Mouse (Mus musculus) cerebellum, adult 18-20 months (tissue): ENCODE measurements around the gene Ms4a6c.
"Not testable (repeated sequence)": the region's sequence is repeated elsewhere in the genome, so short reads cannot be mapped to it uniquely, and the experiment has no call there.

ENCODE experiments used
- DNase-seq, 2 experiments: peaks; one replicate each; pipeline ENCODE4 v3.0.0; 2021

Gene Ms4a6c

DNA sequence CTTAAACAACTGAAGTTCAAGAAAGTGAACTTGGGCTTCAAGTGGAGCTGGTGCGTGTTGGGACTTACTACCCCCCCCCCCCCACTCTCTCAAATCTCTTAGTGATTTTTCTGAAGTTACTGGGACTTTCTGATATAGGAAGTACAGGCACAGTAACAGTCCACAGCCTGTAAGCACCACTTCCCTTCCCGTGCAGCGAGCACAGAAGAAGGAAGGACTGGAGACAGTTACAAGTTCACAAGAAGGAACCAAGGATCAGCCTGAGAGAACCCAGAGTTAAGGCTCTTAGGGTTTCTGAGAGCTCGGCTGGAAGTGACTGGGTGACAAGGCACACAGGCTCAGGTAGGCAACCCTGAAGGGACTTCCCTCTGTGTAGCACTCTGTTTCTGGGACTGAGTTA lies at the start of gene Ms4a6c:
TSS of gene Ms4a6c (plus strand) at position 152 of the 400 bp plus-strand sequence.
- not testable (repeated sequence) for DNase-seq

DNA sequence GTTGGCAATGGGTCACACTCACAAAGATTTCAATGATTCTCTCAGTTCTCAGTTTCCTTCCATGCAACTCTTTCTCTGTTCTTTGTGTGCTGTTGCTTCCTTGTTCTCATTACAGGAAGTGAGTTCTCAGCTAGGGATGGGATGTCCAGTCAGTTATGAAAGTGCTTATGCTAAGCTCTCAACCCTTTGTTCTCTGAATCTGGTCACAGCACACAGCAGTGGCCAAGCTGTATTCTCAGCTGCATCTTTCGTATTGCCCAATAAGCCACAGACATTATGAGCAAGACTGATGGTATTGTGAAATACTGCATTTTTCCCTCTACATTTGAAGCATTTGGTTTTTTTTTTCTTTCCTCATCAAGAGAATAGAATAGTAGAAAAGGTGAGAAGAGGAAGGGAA lies 38.0 kb upstream of the Ms4a6c start:
- DNase-seq, result not testable (repeated sequence)

DNA sequence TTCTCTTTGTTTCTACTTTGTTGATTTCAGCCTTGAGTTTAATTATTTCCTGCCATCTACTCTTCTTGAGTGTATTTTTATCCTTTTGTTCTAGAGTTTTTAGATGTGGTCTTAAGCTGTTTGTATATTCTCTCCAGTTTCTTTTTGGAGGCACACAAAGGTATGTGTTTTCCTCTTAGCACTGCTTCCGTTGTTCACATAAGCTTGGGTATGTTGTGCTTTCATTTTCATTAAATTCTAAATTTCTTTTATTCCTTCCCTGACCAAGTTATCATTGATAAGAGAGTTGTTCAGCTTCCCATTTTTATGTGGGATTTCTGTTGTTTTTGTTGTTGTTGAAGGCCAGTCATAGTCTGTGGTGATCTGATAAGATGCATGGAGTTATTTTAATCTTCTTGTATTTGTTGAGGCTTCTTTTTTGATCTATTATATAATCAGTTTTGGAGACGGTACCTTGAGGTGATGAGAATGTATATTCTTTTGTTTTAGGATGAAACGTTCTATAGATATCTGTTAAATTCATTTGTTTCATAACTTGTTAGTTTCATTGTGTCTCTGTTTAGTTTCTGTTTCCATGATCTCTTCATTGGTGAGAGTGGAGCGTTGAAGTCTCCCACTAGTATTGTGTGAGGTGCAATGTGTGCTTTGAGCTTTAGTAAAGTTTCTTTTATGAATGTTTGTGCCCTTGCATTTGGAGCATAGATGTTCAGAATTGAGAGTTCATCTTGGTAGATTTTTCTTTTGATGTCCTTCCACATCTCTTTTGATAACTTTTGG lies 33.9 kb upstream of the Ms4a6c start:
- DNase-seq, result no peak

DNA sequence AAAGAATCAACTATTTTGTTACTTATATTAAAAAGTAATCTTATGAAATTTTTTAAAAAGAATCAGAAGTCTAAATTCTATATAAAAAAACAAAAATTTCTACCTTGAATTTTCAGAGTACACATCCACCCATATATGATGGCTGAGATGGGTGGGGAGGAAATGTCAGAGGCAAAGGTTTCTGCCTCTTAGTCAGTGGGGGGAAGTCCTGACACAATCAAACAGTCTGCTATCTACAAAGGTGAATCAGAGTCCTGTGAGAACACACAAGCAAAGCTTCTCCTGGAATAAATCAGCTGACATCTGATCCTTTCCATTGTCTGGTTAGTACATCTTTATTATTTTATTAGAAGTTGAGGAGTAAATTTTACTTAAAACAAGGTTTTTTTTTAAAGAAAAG lies 25.8 kb upstream of the Ms4a6c start, which contains the start of gene Ms4a4b:
TSS of gene Ms4a4b (plus strand) at position 216 of the 400 bp plus-strand sequence.
- no peak for DNase-seq

DNA sequence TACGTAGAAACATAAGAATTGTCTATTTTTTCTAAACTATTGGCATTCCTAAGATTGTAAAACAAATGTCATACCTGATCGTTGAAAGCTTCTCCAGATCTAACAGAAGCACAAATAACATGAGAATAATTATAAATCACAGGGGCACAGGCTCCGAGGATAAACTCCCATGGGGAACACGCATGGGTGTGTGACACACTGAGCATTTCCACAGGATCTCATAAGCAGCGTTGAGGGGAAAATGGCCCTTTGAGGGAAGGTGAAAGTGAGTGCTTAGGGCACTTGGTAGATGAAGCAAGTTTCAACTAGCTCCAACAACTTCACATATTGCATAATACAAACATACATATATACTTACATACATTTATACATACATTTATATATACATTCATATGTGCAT lies 25.2 kb upstream of the Ms4a6c start:
- no peak for DNase-seq

DNA sequence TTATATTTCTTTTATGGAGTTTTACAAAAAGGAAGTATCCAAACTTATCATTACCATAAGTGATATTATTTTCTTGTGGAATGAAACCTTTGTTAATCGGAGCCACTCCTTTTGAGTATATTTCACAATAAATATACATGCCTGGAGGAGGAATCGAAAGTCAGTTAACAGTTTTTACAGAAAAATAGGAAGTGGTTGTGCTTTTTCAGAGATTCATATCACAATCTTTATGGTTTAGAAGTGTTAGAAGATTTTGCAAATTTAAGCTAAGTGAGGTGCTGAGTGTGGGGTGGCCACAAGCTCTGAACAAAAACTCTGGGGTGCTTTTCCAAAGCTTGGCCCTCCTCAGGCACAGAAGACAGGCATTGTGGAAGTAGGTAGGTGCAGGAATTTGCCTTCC lies 21.9 kb upstream of the Ms4a6c start:
- DNase-seq, result no peak

DNA sequence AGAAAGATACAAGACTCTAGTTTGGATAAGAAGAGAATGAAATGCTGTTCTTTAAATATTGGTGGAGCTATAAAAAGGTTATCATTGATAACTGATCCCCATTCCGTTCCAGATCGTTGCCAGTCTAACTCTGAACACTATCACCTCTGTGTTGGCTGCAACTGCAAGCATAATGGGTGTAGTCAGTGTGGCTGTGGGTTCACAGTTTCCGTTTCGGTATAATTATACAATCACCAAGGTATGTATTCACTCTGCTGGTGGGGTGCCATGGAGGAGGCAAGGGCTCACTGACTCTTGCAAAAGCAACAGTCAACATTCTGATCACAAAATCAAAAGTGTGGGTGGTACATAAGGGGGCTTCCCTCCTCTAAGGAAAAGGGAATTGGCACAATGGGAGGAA lies 10.1 kb upstream of the Ms4a6c start:
- DNase-seq, result not testable (repeated sequence)

DNA sequence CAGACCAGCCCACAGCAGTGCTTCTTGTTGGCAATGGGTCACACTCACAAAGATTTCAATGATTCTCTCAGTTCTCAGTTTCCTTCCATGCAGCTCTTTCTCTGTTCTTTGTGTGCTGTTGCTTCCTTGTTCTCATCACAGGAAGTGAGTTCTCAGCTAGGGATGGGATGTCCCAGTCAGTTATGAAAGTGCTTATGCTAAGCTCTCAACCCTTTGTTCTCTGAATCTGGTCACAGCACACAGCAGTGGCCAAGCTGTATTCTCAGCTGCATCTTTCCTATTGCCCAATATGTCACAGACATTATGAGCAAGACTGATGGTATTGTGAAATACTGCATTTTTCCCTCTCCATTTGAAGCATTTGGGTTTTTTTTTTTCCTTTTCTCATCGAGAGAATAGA lies 4.4 kb upstream of the Ms4a6c start:
- DNase-seq, result not testable (repeated sequence)

DNA sequence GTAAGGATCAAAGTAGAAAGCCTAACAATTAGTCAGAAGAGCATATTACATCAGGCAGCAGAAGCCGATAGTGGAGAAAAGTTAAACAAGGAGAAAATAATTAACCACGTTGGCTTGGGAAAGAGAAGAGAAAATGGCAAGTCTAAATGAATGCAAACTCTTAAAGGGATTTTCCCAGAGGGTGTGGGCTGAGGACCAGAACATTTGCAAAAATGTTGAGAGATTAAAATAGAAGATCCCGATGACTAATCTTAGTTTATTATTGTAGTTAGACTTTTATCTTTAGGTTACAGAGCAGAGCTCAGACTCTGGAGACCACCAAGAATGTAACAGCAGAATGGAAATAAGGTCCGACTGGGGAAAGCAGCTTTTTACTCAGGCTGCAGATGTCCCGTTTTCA lies 2.7 kb upstream of the Ms4a6c start:
- DNase-seq, result no peak

DNA sequence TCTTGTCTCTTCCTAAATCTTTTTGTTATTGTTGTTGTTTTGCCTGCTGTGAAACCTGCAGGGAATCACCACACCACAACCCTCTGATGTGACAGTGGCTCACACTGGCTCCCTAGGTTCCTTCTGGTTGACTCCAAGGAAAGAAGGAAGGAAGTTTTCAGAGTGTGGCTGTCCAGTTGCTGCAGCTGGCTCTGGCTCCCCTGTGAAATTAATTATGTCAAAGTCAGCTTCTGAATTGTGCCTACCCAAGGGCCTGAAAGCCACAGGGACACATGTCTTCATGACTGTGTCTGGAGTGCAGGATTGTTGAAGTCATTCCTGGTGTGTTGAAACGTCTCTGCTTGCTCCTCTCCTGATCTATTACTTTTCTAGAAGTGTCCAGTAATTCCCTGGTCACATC lies 805 bp upstream of the Ms4a6c start:
- not testable (repeated sequence) for DNase-seq

DNA sequence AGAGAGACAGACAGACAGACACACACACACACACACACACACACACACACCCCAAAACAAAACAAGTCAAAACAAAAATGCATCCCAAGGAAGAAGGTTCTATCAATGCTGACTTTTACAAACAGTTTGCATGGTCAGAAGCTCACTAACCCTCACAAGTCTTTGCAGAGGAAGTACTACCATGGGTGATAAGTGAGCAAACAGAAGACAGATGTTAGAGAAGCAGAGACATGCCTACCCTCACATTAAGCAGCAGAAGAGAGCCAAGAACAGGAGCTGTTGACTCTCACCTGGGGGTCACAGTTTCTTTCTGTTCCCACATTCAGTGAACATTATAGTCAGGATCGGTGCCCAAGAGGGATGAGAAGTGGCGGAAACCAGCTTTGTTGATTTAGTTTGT lies 10.5 kb downstream of the Ms4a6c start:
- no peak for DNase-seq

DNA sequence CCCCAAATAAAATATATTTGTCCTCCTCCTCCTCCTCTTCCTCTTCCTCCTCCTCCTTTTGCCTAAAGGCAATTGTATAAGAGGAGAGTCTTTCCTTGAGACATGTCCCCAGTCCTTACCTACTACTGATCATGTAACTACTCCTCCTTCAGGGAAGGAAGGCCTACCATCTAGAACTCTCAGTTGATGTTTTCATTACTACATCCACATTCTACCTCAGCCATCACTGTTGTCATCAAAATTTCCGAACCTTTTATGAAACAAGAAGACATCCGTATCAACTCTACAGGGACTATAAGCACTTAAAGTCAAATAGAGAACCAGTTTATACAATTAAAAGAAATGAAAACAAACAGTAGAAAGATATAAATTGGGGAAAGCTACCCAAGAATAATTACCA lies 13.5 kb downstream of the Ms4a6c start:
- no peak for DNase-seq

DNA sequence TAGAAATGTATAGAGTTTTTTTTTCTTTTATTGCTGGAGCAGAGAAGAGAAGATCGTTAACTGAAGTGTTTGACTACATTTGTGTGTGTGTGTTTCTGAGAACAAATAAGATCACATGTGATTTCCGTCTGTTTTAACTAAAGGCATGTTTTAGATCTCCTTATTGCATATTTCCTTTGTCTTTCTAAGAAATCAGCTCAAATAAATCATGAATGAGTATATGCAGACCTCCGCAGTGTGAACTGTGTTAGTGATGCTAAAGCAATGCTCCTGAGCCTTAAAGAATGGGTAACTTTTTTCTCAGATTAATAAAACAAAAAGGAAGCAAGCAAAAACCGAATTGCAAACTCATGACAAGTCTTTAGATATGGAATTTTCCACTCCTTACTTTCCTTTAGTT lies 14.8 kb downstream of the Ms4a6c start:
- no peak for DNase-seq

DNA sequence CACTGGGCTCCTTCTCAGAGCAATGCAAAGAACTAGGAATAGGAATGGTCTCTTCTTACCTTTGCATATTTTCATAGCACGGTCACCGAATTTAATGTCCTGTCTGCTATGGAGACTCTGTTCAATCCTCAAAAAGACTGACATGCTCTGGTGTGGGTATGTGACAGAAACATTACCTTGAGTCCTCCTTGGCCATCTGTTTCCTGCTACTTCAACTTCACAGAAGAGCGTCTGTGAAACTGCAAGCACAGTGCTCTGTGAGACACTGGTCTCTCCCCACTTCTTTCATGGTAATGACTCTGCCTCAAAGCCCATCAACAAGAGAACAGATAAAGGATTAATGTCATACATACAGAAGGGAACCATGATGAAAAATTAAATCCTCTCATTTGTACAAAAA lies 15.2 kb downstream of the Ms4a6c start:
- no peak for DNase-seq

DNA sequence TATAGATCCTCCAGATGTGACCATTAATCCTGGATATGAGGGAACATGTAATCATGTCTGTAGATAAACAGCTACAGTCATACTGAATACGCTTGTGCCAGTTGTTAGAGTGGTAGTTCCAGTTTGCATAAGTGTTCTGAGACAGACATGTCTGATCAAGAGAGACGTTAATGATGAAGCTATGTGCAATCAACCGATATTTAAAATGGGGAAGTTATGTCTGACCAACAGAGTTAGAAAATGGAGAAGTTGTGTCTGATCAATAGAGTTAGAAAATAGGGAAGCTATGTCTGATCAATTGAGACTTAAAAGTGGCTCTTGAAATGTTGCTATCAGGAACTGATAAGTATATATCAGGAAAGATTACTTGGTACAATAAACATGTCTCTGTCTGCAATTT lies 16.1 kb downstream of the Ms4a6c start:
- no peak for DNase-seq

DNA sequence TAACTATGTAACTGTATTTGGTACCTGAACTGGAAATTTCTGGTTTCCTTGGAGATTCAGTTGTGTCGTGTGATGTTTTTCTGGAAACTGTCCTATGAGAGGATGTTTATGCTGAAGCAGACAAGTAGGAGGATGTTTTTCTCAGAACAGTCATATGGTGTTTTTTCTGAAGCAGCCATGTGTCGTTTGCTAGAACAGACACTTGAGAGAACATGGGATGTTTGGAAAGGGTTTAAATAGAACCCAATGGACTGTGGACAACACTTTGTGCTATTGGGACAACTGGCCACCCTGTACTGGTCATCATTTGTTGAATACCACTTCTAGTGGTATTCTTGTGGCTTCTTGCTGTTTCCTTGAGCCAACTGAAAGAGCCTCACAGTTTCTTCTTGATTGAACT lies 16.6 kb downstream of the Ms4a6c start, which contains the start of gene Gm8369:
TSS of gene Gm8369 (plus strand) at position 193 of the 400 bp plus-strand sequence.
- no peak for DNase-seq

DNA sequence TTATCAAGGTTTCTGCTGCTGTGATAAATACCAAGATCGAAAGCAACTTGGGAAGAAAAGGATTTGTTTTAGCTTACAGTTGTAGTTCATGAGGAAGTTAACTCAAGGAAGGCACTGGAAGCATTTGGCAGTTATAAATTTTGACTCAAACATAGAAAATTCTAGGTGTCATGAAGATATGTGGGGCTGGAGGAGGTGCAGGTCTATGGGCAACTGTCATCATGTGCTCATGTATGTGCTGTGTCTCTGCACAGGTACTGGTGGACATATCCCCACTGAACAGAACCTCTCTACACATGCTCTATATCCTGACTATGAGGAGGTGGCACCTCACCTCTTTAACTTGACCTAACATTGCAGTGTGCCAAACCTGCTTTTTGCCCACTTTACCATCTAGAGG lies 17.4 kb downstream of the Ms4a6c start:
- no peak for DNase-seq

DNA sequence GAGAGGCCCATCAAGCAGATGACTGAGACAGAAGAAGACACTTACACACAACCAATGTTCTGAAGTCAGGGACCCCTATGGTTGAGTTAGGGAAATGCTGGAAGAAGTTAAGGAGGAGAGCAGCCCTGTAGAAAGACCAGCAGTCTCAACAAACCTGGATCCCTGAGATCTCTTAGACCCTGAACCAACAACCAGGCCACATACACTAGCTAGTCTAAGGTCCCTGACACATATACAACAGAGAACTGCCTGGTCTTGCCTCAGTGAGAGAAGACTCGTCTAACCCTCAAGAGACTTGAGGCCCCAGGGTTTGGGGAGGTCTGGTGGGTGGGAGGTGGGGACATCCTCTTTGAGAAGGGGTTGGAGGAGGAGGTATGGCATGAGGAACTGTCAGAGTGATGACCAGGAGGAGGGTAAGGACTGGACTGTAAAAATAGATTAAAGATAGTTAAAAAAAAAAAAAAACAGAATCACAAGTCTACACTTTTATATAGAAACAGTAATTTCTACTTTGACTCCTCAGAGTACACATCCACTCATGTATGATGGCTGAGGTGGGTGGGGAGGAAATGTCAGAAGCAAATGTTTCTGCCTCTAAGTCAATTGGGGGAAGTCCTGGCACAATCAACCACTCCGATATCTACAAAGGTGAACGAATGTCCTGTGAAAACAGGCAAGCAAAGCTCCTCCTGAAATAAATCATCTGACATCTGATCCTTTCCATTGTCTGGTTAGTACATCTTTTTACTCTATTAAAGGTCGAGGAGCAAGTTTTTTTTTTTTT lies 22.4 kb downstream of the Ms4a6c start:
- no peak for DNase-seq

DNA sequence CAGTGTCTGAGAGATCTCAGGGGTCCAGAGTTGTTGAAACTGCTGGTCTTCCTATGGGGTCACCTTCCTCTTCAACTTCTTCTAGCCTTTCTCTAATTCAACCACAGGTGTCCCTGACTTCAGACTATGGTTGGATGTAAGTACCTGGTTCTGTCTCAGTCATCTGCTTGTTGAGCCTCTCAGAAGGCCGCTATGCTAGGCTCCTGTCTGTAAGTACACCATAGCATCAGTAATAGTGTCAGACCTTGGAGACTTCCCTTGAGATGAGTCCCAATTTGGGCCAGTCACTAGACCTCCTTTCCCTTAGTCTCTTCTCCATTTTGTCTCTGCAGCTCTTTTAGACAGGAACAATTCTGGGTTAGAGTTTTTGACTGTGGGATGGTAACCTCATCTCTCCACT lies 23.5 kb downstream of the Ms4a6c start:
- no peak for DNase-seq

DNA sequence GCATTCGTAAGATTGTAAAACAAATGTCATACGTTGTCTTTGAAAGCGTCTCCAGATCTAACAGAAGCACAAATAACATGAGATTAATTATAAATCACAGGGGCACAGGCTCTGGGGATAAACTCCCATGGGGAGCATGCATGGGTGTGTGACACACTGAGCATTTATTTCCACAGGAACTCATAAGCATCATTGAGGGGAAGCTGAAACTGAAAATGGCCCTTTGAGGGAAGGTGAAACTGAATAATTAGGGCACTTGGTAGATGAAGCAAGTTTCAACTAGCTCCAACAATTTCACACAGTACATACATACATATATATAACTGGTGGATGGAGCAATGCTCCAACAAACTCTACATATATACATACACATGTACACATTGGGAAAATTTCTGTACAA lies 25.4 kb downstream of the Ms4a6c start:
- DNase-seq, result no peak

DNA sequence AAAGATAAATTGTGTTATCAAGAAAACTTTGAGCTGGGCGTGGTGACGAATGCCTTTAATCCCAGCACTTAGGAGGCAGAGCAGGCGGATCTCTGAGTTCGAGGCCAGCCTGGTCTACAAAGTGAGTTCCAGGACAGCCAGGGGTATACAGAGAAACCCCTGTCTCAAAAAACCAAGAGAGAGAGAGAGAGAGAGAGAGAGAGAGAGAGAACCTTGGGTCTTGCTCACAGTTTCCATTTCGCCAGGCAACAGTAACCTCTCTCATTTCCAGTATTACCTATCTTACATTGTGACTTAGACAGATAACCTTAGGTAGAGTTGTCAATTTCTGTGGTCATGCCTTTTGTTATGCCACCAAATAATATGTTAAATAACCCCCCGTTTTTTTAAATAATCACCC lies 27.2 kb downstream of the Ms4a6c start:
- DNase-seq, result no peak

DNA sequence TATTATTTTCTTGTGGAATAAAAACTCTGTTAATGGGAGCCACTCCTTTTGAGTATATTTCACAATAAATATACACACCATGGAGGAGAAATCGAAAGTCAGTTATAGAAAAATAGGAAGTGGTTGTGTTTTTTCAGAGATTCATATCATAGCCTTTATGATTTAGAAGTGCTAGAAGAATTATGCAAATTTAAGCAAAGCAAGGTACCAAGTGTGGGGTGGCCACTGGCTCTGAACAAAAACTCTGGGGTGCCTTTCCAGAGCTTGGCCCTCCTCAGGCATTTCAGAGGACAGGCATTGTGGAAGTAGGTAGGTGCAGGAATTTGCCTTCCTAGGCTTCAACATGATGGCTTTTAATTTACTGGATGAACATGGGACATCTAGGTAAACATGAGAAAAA lies 28.1 kb downstream of the Ms4a6c start:
- not testable (repeated sequence) for DNase-seq

DNA sequence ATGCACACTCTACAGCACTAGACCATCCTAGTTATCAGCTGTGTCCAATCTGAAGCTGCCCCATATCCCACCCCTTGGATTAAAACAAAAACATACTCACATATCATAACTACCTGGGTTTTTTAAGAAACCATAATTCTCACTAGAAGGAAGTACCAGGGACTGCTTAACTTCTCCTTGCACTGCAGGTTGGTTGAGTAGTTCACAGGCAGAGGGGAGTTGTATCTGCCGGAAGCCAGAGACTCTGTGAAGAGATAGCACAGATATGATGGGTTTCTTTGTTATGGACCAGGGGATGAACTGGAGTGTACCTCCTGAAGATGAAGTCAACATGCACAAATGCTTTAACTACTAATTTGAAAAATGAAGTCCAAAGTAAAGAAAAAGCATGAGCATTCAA lies 31.6 kb downstream of the Ms4a6c start:
- no peak for DNase-seq

DNA sequence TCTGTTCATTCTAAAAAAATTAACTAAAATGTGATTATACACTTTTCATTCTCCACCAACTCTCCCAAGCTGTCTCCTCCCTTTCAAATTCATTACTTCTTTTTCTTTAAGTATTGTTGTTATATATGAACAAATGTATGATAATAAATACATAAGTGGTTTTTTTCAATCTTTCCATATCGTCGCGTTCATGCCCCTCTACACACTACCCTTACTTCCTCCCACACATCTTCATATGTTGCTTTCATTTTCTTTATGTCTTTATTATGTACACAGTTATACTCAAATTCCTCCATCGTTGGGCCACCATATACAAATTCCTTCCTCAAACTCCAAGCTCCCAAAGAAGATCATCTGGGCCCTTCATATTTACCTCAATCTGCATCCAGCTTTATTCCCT lies 32.2 kb downstream of the Ms4a6c start:
- no peak for DNase-seq
